Mouse (Mus musculus) CH12.LX (cell line): Measurements from ENCODE around the gene Fcer2a. TPM values are rescaled to one million over a fixed set of nuclear protein-coding genes. Genes with fewer than 3 reads are reported as not detected.

ENCODE experiments used
- DNase-seq: peaks from one replicate; pipeline ENCODE4 v3.0.0-alpha.2; 2013; ENCODE audit errors: extremely low read depth
- H3K27ac ChIP-seq: 2 replicates; pipeline ENCODE4 v1.5.1; 2012; ENCODE audit warnings: low read depth, mild to moderate bottlenecking, control low read depth, moderate library complexity; ENCODE audit not compliant: insufficient read depth
- H3K27me3 ChIP-seq: replicated peaks from 2 replicates; pipeline ENCODE3; 2012; ENCODE audit warnings: inconsistent platforms
- H3K36me3 ChIP-seq, 2 experiments: replicated peaks in 1 of 2; 2 replicates each; pipeline versions ENCODE3 to v1.6.1; 2012; ENCODE audit warnings: inconsistent platforms in 1 of 2, low read length in 1 of 2, mild to moderate bottlenecking in 1 of 2, mixed read lengths in 1 of 2, moderate library complexity in 1 of 2; ENCODE audit not compliant: control insufficient read depth in 1 of 2, insufficient read depth in 1 of 2
- H3K4me1 ChIP-seq, 2 experiments: 2 replicates each; pipeline ENCODE4 v1.6.1; 2012; ENCODE audit warnings: inconsistent platforms in 1 of 2, moderate library complexity in 1 of 2; ENCODE audit not compliant: insufficient read depth in 2 of 2, control insufficient read depth in 1 of 2
- H3K4me2 ChIP-seq: 2 replicates; pipeline ENCODE4 v1.6.1; 2012; ENCODE audit warnings: low read depth, mild to moderate bottlenecking, control low read depth; ENCODE audit not compliant: poor library complexity, insufficient read depth, severe bottlenecking
- H3K4me3 ChIP-seq, 3 experiments: fragments of 150-350 bp in 1 of 3; sonication (generic) in 1 of 3; replicated peaks in 1 of 3; 2 replicates each; pipeline versions ENCODE3 to v1.5.1; 2011 to 2012; ENCODE audit warnings: low read depth in 2 of 3, low read length in 2 of 3, mild to moderate bottlenecking in 2 of 3, moderate library complexity in 2 of 3, control low read depth in 1 of 3, improper control_type of control experiment in 1 of 3, inconsistent platforms in 1 of 3, mixed read lengths in 1 of 3; ENCODE audit not compliant: poor library complexity in 1 of 3
- H3K79me2 ChIP-seq: replicated peaks from 2 replicates; pipeline ENCODE4 v1.6.1; 2012; ENCODE audit warnings: mild to moderate bottlenecking, moderate library complexity; ENCODE audit not compliant: control insufficient read depth, poor library complexity, insufficient read depth, severe bottlenecking; ENCODE audit errors: extremely low read depth
- H3K9ac ChIP-seq: 2 replicates; pipeline ENCODE4 v1.6.1; 2012; ENCODE audit warnings: low read depth, mild to moderate bottlenecking, control low read depth, moderate library complexity; ENCODE audit not compliant: insufficient read depth
- H3K9me3 ChIP-seq: replicated peaks from 2 replicates; pipeline ENCODE3; 2012; ENCODE audit warnings: low read length, inconsistent platforms, mixed read lengths
- BHLHE40 ChIP-seq: IDR thresholded peaks from 2 replicates; pipeline ENCODE4 v1.6.1; 2011; ENCODE audit warnings: mild to moderate bottlenecking, low read depth, low read length, improper control_type of control experiment
- E2F4 ChIP-seq: IDR thresholded peaks from 2 replicates; pipeline ENCODE4 v1.6.1; 2011; ENCODE audit warnings: low read depth, low read length, improper control_type of control experiment; ENCODE audit not compliant: insufficient replicate concordance
- ETS1 ChIP-seq: conservative IDR thresholded peaks from 2 replicates; pipeline ENCODE4 v1.6.1; 2012; ENCODE audit warnings: low read depth, mild to moderate bottlenecking, inconsistent platforms, low read length, improper control_type of control experiment, moderate library complexity
- GABPA ChIP-seq: IDR thresholded peaks from 2 replicates; pipeline ENCODE4 v1.6.1; 2012; ENCODE audit warnings: low read depth, low read length, improper control_type of control experiment, inconsistent platforms; ENCODE audit not compliant: insufficient replicate concordance
- IRF4 ChIP-seq: IDR thresholded peaks from 2 replicates; pipeline ENCODE4 v1.6.1; 2014; ENCODE audit warnings: low read depth, mild to moderate bottlenecking, inconsistent platforms, low read length, improper control_type of control experiment
- JUND ChIP-seq: conservative IDR thresholded peaks from 2 replicates; pipeline ENCODE4 v1.6.1; 2011; ENCODE audit warnings: low read depth, low read length, improper control_type of control experiment
- MAFK ChIP-seq: IDR thresholded peaks from 2 replicates; pipeline ENCODE4 v1.6.1; 2011; ENCODE audit warnings: low read length, improper control_type of control experiment; ENCODE audit not compliant: insufficient replicate concordance
- MAX ChIP-seq: IDR thresholded peaks from 2 replicates; pipeline ENCODE4 v1.6.1; 2011; ENCODE audit warnings: low read length, improper control_type of control experiment
- MAZ ChIP-seq: IDR thresholded peaks from 2 replicates; pipeline ENCODE4 v1.6.1; 2012; ENCODE audit warnings: low read depth, mild to moderate bottlenecking, inconsistent platforms, low read length, improper control_type of control experiment, moderate library complexity
- MEF2A ChIP-seq: IDR thresholded peaks from 2 replicates; pipeline ENCODE4 v1.6.1; 2014; ENCODE audit warnings: low read depth, mild to moderate bottlenecking, inconsistent platforms, low read length, improper control_type of control experiment, borderline replicate concordance
- MXI1 ChIP-seq: IDR thresholded peaks from 2 replicates; pipeline ENCODE4 v1.6.1; 2011; ENCODE audit warnings: mild to moderate bottlenecking, low read depth, low read length, improper control_type of control experiment
- MYC ChIP-seq: IDR thresholded peaks from 2 replicates; pipeline ENCODE4 v1.6.1; 2011; ENCODE audit warnings: low read depth, mild to moderate bottlenecking, improper control_type of control experiment, low read length
- NELFE ChIP-seq: IDR thresholded peaks from 2 replicates; pipeline ENCODE4 v1.6.1; 2011; ENCODE audit warnings: low read depth, low read length, improper control_type of control experiment
- NRF1 ChIP-seq: IDR thresholded peaks from 2 replicates; pipeline ENCODE4 v1.6.1; 2014; ENCODE audit warnings: low read depth, mild to moderate bottlenecking, inconsistent platforms, low read length, improper control_type of control experiment, moderate library complexity
- PAX5 ChIP-seq: IDR thresholded peaks from 2 replicates; pipeline ENCODE4 v1.6.1; 2012; ENCODE audit warnings: low read length, inconsistent platforms, mixed read lengths
- RCOR1 ChIP-seq: conservative IDR thresholded peaks from 2 replicates; pipeline ENCODE4 v1.6.1; 2012; ENCODE audit warnings: low read depth, mild to moderate bottlenecking, inconsistent platforms, low read length, improper control_type of control experiment
- USF1 ChIP-seq: IDR thresholded peaks from 2 replicates; pipeline ENCODE4 v1.6.1; 2014; ENCODE audit warnings: low read depth, mild to moderate bottlenecking, inconsistent platforms, low read length, improper control_type of control experiment
- ZMIZ1 ChIP-seq: IDR thresholded peaks from 2 replicates; pipeline ENCODE4 v1.6.1; 2012; ENCODE audit warnings: low read depth, mild to moderate bottlenecking, inconsistent platforms, low read length, improper control_type of control experiment
- ZNF384 ChIP-seq: IDR thresholded peaks from 2 replicates; pipeline ENCODE4 v1.6.1; 2012; ENCODE audit warnings: low read depth, low read length, improper control_type of control experiment, inconsistent platforms
- dilution Hi-C: fragments of 300-500 bp; cut with MboI; formaldehyde crosslinking; loops from 2 replicates; pipeline ENCODE4 v1.14.3; 2020; ENCODE audit warnings: low sequenced_read_pairs; ENCODE audit not compliant: extremely low pct_unique_long_range_greater_than_20kb, extremely low pct_ligation_motif_present
- in situ Hi-C: fragments of 300-500 bp; cut with MboI; formaldehyde crosslinking; loops from 3 replicates; pipeline ENCODE4 v1.14.3; 2019; ENCODE audit warnings: low sequenced_read_pairs, low pct_ligation_motif_present, low pct_unique_long_range_greater_than_20kb, mixed read lengths
- polyA plus RNA-seq: library from polyadenylated mRNA; unstranded; fragments of >175 nt; gene quantifications from 2 replicates; pipeline ENCODE4 v1.2.1, GENCODE M21; 2012; ENCODE audit warnings: low read depth; ENCODE audit not compliant: insufficient read length
- total RNA-seq, 2 experiments: library from RNA; depleted of rRNA; stranded (reverse); fragments of 300-350 nt in 1 of 2; fragments of >200 nt in 1 of 2; gene quantifications; 2 replicates each; pipeline ENCODE4 v1.2.3; 2012 to 2014

The Fcer2a gene
- total and polyA plus RNA-seq, 3 experiments, result 1.5 to 15.6 (median 3.7) TPM

DNA sequence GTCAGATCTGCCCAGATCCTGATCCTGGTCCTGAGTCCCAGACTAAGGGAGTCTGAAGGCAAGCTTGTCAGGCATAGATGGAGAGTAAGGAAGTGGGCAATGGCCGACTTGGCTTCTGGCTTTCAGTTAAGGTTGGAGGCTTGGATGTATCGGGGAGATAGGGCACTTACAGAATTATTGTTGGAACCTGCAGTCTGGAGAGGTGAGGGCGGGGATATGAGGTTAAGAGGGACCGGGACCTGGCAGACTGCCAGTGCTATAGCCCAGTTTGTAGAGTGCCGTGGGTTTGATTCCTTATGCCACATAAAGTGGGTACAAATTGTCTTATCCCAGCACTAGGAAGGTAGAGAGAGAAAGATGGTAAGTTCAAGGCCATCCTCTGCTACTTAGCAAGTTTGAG, 14.3 kb downstream of the Fcer2a start:
- dilution Hi-C loops, result no loop called here

DNA sequence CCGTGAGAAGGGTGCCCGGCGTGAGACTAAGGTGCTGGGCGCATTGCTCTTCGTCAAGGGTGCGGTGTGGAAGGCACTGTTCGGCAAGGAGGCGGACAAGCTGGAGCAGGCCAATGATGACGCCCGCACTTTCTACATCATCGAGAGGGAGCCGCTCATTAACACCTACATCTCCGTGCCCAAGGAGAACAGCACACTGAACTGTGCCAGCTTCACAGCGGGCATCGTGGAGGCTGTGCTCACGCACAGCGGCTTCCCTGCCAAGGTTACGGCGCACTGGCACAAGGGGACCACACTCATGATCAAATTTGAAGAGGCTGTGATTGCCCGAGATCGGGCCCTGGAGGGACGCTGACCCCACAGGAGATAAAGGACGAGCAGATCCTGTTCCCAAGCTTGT, 14.7 kb downstream of the Fcer2a start:
- in situ Hi-C loops (loop anchor here (10.0 kb wide), 2 partner anchors 214 to 324 kb away; partner anchors contain the start of genes A430078G23Rik and Pex11g), dilution Hi-C loops (no loop called here)
- no peaks in the 10 kb centered on the region for H3K9me3 ChIP-seq
- no peak overlapping the region for H3K4me2 ChIP-seq
- no peak for DNase-seq
- peaks cover 21% of the 10 kb centered on the region; the same call in 1 of the 2 replicates for H3K79me2 ChIP-seq
- peaks cover 2 to 49% of the 10 kb centered on the region in 2 experiments; a peak in 2 of 4 replicates for H3K4me1 ChIP-seq
- H3K27ac ChIP-seq, result no peak overlapping the region
- peaks cover 21 to 58% of the 10 kb centered on the region in 2 experiments for H3K36me3 ChIP-seq
- H3K4me3 ChIP-seq, result no peak overlapping the region
- peaks cover 8% of the 10 kb centered on the region for H3K27me3 ChIP-seq
- no peak for TF ChIP-seq MAZ
- TF ChIP-seq MYC, result no peak
- no peak for TF ChIP-seq MAX
- no peak for TF ChIP-seq MAFK
- TF ChIP-seq JUND, result no peak
- TF ChIP-seq RCOR1, result no peak
- no peak for TF ChIP-seq NRF1
- no peak for TF ChIP-seq ZMIZ1
- TF ChIP-seq, all 38 proteins: peak for 0
- no peak overlapping the region for H3K9ac ChIP-seq

More for the DNA sequence above, 14.3 kb downstream of the Fcer2a start:
- H3K27me3 ChIP-seq, result peaks cover 5% of the 10 kb centered on the region
- H3K36me3 ChIP-seq, result peaks cover 21 to 60% of the 10 kb centered on the region in 2 experiments
- peaks cover 5 to 53% of the 10 kb centered on the region in 2 experiments for H3K4me1 ChIP-seq
- H3K4me3 ChIP-seq, result no peak overlapping the region
- TF ChIP-seq NELFE (no peak), GABPA (no peak), BHLHE40 (no peak), IRF4 (no peak), MYC (no peak), MEF2A (no peak), PAX5 (no peak), ZNF384 (no peak), NRF1 (no peak), ETS1 (no peak), USF1 (no peak), MXI1 (no peak), E2F4 (no peak), MAZ (no peak)
- H3K79me2 ChIP-seq, result peaks cover 21% of the 10 kb centered on the region; the same call in 1 of the 2 replicates
- H3K27ac ChIP-seq, result no peak overlapping the region
- in situ Hi-C loops, result loop anchor here (10.0 kb wide), 2 partner anchors 215 to 325 kb away; partner anchors contain the start of genes A430078G23Rik and Pex11g
- no peaks in the 10 kb centered on the region for H3K9me3 ChIP-seq
- H3K9ac ChIP-seq, result no peak overlapping the region
- no peak for DNase-seq
- no peak overlapping the region for H3K4me2 ChIP-seq
